Mouse (Mus musculus): Measurements from ENCODE around the gene Stmn1.
A peak's percentile ranks its signal among the peaks of the same experiment; 100 is the strongest.

Stmn1 gene

GRCm38 (mm10) chr4:134458856-134459255 is 9.3 kb upstream of the Stmn1 start:
- DNase-seq (ENCODE audit: inconsistent ontology term) = no peak

GRCm38 (mm10) chr4:134460277-134460676 is 7.8 kb upstream of the Stmn1 start:
- no peak for DNase-seq (ENCODE audit: inconsistent ontology term)

- no peak for DNase-seq (ENCODE audit: inconsistent ontology term)
Measured at GRCm38 (mm10) chr4:134461252-134461651, 6.9 kb upstream of the Stmn1 start.

GRCm38 (mm10) chr4:134465789-134466188 is 2.3 kb upstream of the Stmn1 start:
- DNase-seq (ENCODE audit: inconsistent ontology term) = no peak

GRCm38 (mm10) chr4:134466381-134467262 is 1.5 kb upstream of the Stmn1 start:
- no peak for DNase-seq (ENCODE audit: inconsistent ontology term)

- peak; percentile 26 for DNase-seq (ENCODE audit: inconsistent ontology term)
Measured at GRCm38 (mm10) chr4:134467435-134468214, 495 bp upstream of the Stmn1 start.

- DNase-seq (ENCODE audit: inconsistent ontology term) = peak; percentile 97
Measured at GRCm38 (mm10) chr4:134468578-134469266, 602 bp downstream of the Stmn1 start.

- no peak for DNase-seq (ENCODE audit: inconsistent ontology term)
Measured at GRCm38 (mm10) chr4:134469341-134469796, 1.2 kb downstream of the Stmn1 start.

GRCm38 (mm10) chr4:134469985-134470384 is 1.9 kb downstream of the Stmn1 start:
- no peak for DNase-seq (ENCODE audit: inconsistent ontology term)

GRCm38 (mm10) chr4:134471469-134471868 is 3.3 kb downstream of the Stmn1 start:
- no peak for DNase-seq (ENCODE audit: inconsistent ontology term)

GRCm38 (mm10) chr4:134473764-134474163 is 5.6 kb downstream of the Stmn1 start:
- DNase-seq (ENCODE audit: inconsistent ontology term) = peak; percentile 50

GRCm38 (mm10) chr4:134474240-134474639 is 6.1 kb downstream of the Stmn1 start:
- peak; percentile 68 for DNase-seq (ENCODE audit: inconsistent ontology term)

GRCm38 (mm10) chr4:134476899-134477298 is 8.8 kb downstream of the Stmn1 start:
- DNase-seq (ENCODE audit: inconsistent ontology term) = peak; percentile 15

- peak; percentile 85 for DNase-seq (ENCODE audit: inconsistent ontology term)
Measured at GRCm38 (mm10) chr4:134478031-134478430, 9.9 kb downstream of the Stmn1 start.

GRCm38 (mm10) chr4:134479839-134480238 is 11.7 kb downstream of the Stmn1 start:
- no peak for DNase-seq (ENCODE audit: inconsistent ontology term)

GRCm38 (mm10) chr4:134480864-134481263 is 12.7 kb downstream of the Stmn1 start:
- DNase-seq (ENCODE audit: inconsistent ontology term) = peak; percentile 48

GRCm38 (mm10) chr4:134481270-134481669 is 13.2 kb downstream of the Stmn1 start:
- DNase-seq (ENCODE audit: inconsistent ontology term) = no peak

- DNase-seq (ENCODE audit: inconsistent ontology term) = peak; percentile 74
Measured at GRCm38 (mm10) chr4:134482442-134482841, 14.3 kb downstream of the Stmn1 start.

GRCm38 (mm10) chr4:134483078-134483688 is 15.1 kb downstream of the Stmn1 start:
- DNase-seq (ENCODE audit: inconsistent ontology term) = no peak

GRCm38 (mm10) chr4:134483696-134484095 is 15.6 kb downstream of the Stmn1 start:
- DNase-seq (ENCODE audit: inconsistent ontology term) = no peak

- DNase-seq (ENCODE audit: inconsistent ontology term) = no peak
Measured at GRCm38 (mm10) chr4:134484231-134484630, 16.1 kb downstream of the Stmn1 start.

Data from Muller cell, postnatal 12 days (primary cell).